Mouse (Mus musculus) MEL (cell line): ENCODE results near the gene Cdkl3. TPM values are rescaled to one million over a fixed set of nuclear protein-coding genes. Genes with fewer than 3 reads are reported as not detected.

Source experiments
- DNase-seq: peaks from one replicate; pipeline ENCODE4 v3.0.0; 2011; ENCODE audit warnings: low read depth, low spot score
- H3K27ac ChIP-seq: 2 replicates; pipeline ENCODE4 v1.5.1; 2012; ENCODE audit warnings: low read depth, mild to moderate bottlenecking, control low read depth, low read length, moderate library complexity; ENCODE audit not compliant: control insufficient read depth
- H3K27me3 ChIP-seq, 2 experiments: fragments of 150-350 bp in 1 of 2; sonication (generic) in 1 of 2; 2 replicates each; pipeline ENCODE4 v1.6.1; 2012; ENCODE audit warnings: low read length in 2 of 2, mild to moderate bottlenecking in 2 of 2, improper control_type of control experiment in 1 of 2, moderate library complexity in 1 of 2; ENCODE audit not compliant: insufficient read depth in 2 of 2, control insufficient read depth in 1 of 2
- H3K36me3 ChIP-seq, 2 experiments: 2 replicates each; pipeline ENCODE4 v1.6.1; 2012 to 2014; ENCODE audit warnings: low read length in 2 of 2, improper control_type of control experiment in 1 of 2, inconsistent platforms in 1 of 2, mild to moderate bottlenecking in 1 of 2; ENCODE audit not compliant: insufficient read depth in 2 of 2, control insufficient read depth in 1 of 2
- H3K4me1 ChIP-seq, 2 experiments: fragments of 150-350 bp in 1 of 2; sonication (generic) in 1 of 2; 2 replicates each; pipeline ENCODE4 v1.6.1; 2012; ENCODE audit warnings: low read length in 2 of 2, improper control_type of control experiment in 1 of 2, mild to moderate bottlenecking in 1 of 2; ENCODE audit not compliant: insufficient read depth in 2 of 2, control insufficient read depth in 1 of 2
- H3K4me3 ChIP-seq, 2 experiments: fragments of 150-350 bp in 1 of 2; sonication (generic) in 1 of 2; 2 replicates each; pipeline ENCODE4 v1.5.1; 2012; ENCODE audit warnings: low read depth in 2 of 2, low read length in 2 of 2, mild to moderate bottlenecking in 2 of 2, moderate library complexity in 2 of 2, control low read depth in 1 of 2, improper control_type of control experiment in 1 of 2; ENCODE audit not compliant: control insufficient read depth in 1 of 2, insufficient read depth in 1 of 2
- H3K79me2 ChIP-seq: 2 replicates; pipeline ENCODE4 v1.6.1; 2012; ENCODE audit warnings: mild to moderate bottlenecking, low read length, moderate library complexity; ENCODE audit not compliant: control insufficient read depth, poor library complexity, insufficient read depth
- H3K9ac ChIP-seq: 2 replicates; pipeline ENCODE4 v1.6.1; 2012; ENCODE audit warnings: low read depth, mild to moderate bottlenecking, control low read depth, low read length, moderate library complexity; ENCODE audit not compliant: control insufficient read depth, poor library complexity, severe bottlenecking
- H3K9me3 ChIP-seq: fragments of 150-350 bp; sonication (generic); replicated peaks from 2 replicates; pipeline ENCODE4 v1.6.1; 2012; ENCODE audit warnings: mild to moderate bottlenecking, low read length, improper control_type of control experiment, moderate library complexity; ENCODE audit not compliant: insufficient read depth
- BHLHE40 ChIP-seq: IDR thresholded peaks from 2 replicates; pipeline ENCODE4 v1.6.1; 2012; ENCODE audit warnings: low read depth, mild to moderate bottlenecking, inconsistent platforms, low read length, improper control_type of control experiment, borderline replicate concordance
- CHD1 ChIP-seq: IDR thresholded peaks from 2 replicates; pipeline ENCODE4 v1.6.1; 2012; ENCODE audit warnings: low read depth, mild to moderate bottlenecking, inconsistent platforms, low read length, improper control_type of control experiment
- CHD2 ChIP-seq: IDR thresholded peaks from 2 replicates; pipeline ENCODE4 v1.6.1; 2011; ENCODE audit warnings: low read length, improper control_type of control experiment
- E2F4 ChIP-seq: IDR thresholded peaks from 2 replicates; pipeline ENCODE4 v1.6.1; 2011; ENCODE audit warnings: low read depth, low read length, improper control_type of control experiment, borderline replicate concordance
- ELF1 ChIP-seq: IDR thresholded peaks from 2 replicates; pipeline ENCODE4 v1.6.1; 2014; ENCODE audit warnings: low read depth, mild to moderate bottlenecking, inconsistent platforms, low read length, improper control_type of control experiment, moderate library complexity
- EP300 ChIP-seq, 2 experiments: IDR thresholded peaks; 2 replicates each; pipeline ENCODE4 v1.6.1; 2011; ENCODE audit warnings: improper control_type of control experiment in 2 of 2, low read length in 2 of 2, low read depth in 1 of 2, mild to moderate bottlenecking in 1 of 2
- ETS1 ChIP-seq: IDR thresholded peaks from 2 replicates; pipeline ENCODE4 v1.6.1; 2012; ENCODE audit warnings: low read depth, mild to moderate bottlenecking, inconsistent platforms, low read length, improper control_type of control experiment, moderate library complexity
- GATA1 ChIP-seq: IDR thresholded peaks from 2 replicates; pipeline ENCODE4 v1.6.1; 2011; ENCODE audit warnings: low read depth, low read length, improper control_type of control experiment
- JUND ChIP-seq: IDR thresholded peaks from 2 replicates; pipeline ENCODE4 v1.6.1; 2011; ENCODE audit warnings: low read depth, mild to moderate bottlenecking, improper control_type of control experiment, low read length
- MAFK ChIP-seq: IDR thresholded peaks from 2 replicates; pipeline ENCODE4 v1.6.1; 2011; ENCODE audit warnings: low read depth, mild to moderate bottlenecking, low read length, improper control_type of control experiment, borderline replicate concordance
- MAX ChIP-seq: IDR thresholded peaks from 2 replicates; pipeline ENCODE4 v1.6.1; 2011; ENCODE audit warnings: low read length, improper control_type of control experiment
- MAZ ChIP-seq: IDR thresholded peaks from 2 replicates; pipeline ENCODE4 v1.6.1; 2012; ENCODE audit warnings: low read depth, mild to moderate bottlenecking, inconsistent platforms, low read length, improper control_type of control experiment
- MEF2A ChIP-seq: IDR thresholded peaks from 2 replicates; pipeline ENCODE4 v1.6.1; 2014; ENCODE audit warnings: low read depth, mild to moderate bottlenecking, inconsistent platforms, low read length, improper control_type of control experiment; ENCODE audit not compliant: poor library complexity, insufficient replicate concordance, severe bottlenecking; ENCODE audit errors: extremely low read depth
- MXI1 ChIP-seq: IDR thresholded peaks from 2 replicates; pipeline ENCODE4 v1.6.1; 2011; ENCODE audit warnings: mild to moderate bottlenecking, low read depth, low read length, improper control_type of control experiment
- MYB ChIP-seq: IDR thresholded peaks from 2 replicates; pipeline ENCODE4 v1.6.1; 2011; ENCODE audit warnings: mild to moderate bottlenecking, low read depth, low read length, improper control_type of control experiment
- MYC ChIP-seq: IDR thresholded peaks from 2 replicates; pipeline ENCODE4 v1.6.1; 2011; ENCODE audit warnings: low read depth, mild to moderate bottlenecking, low read length, improper control_type of control experiment, moderate library complexity
- NRF1 ChIP-seq: IDR thresholded peaks from 2 replicates; pipeline ENCODE4 v1.6.1; 2014; ENCODE audit warnings: low read depth, mild to moderate bottlenecking, inconsistent platforms, low read length, improper control_type of control experiment, moderate library complexity; ENCODE audit not compliant: poor library complexity, insufficient read depth, severe bottlenecking
- POLR2A ChIP-seq, 2 experiments: IDR thresholded peaks; 2 replicates each; pipeline ENCODE4 v1.6.1; 2011 to 2012; ENCODE audit warnings: low read length in 2 of 2, mild to moderate bottlenecking in 2 of 2, control low read depth in 1 of 2, improper control_type of control experiment in 1 of 2, low read depth in 1 of 2, moderate library complexity in 1 of 2; ENCODE audit not compliant: control insufficient read depth in 1 of 2, insufficient read depth in 1 of 2, poor library complexity in 1 of 2
- POLR2AphosphoS2 ChIP-seq: IDR thresholded peaks from 2 replicates; pipeline ENCODE4 v1.6.1; 2011; ENCODE audit warnings: low read length, improper control_type of control experiment
- POLR2AphosphoS5 ChIP-seq: IDR thresholded peaks from 2 replicates; pipeline ENCODE4 v1.6.1; 2012; ENCODE audit warnings: low read depth, borderline replicate concordance, mild to moderate bottlenecking, inconsistent platforms, low read length, moderate library complexity, mixed read lengths
- RCOR1 ChIP-seq: IDR thresholded peaks from 2 replicates; pipeline ENCODE4 v1.6.1; 2012; ENCODE audit warnings: low read depth, mild to moderate bottlenecking, inconsistent platforms, low read length, improper control_type of control experiment
- SIN3A ChIP-seq: IDR thresholded peaks from 2 replicates; pipeline ENCODE4 v1.6.1; 2012; ENCODE audit warnings: low read length, improper control_type of control experiment, inconsistent platforms
- SMC3 ChIP-seq: IDR thresholded peaks from 2 replicates; pipeline ENCODE4 v1.6.1; 2011; ENCODE audit warnings: low read depth, low read length, improper control_type of control experiment
- TBP ChIP-seq: IDR thresholded peaks from 2 replicates; pipeline ENCODE4 v1.8.0; 2011; ENCODE audit warnings: low read depth, low read length, improper control_type of control experiment
- TCF12 ChIP-seq: IDR thresholded peaks from 2 replicates; pipeline ENCODE4 v1.6.1; 2014; ENCODE audit warnings: low read depth, mild to moderate bottlenecking, inconsistent platforms, low read length, improper control_type of control experiment, moderate library complexity
- UBTF ChIP-seq: IDR thresholded peaks from 2 replicates; pipeline ENCODE4 v1.6.1; 2012; ENCODE audit warnings: low read depth, mild to moderate bottlenecking, inconsistent platforms, low read length, improper control_type of control experiment, moderate library complexity, borderline replicate concordance; ENCODE audit not compliant: insufficient read depth
- USF2 ChIP-seq, 2 experiments: IDR thresholded peaks; 2 replicates each; pipeline ENCODE4 v1.6.1; 2011 to 2012; ENCODE audit warnings: improper control_type of control experiment in 2 of 2, low read length in 2 of 2, borderline replicate concordance in 1 of 2, inconsistent platforms in 1 of 2, low read depth in 1 of 2, mild to moderate bottlenecking in 1 of 2; ENCODE audit not compliant: insufficient read depth in 1 of 2
- ZC3H11A ChIP-seq: IDR thresholded peaks from 2 replicates; pipeline ENCODE4 v1.6.1; 2012; ENCODE audit warnings: low read depth, mild to moderate bottlenecking, inconsistent platforms, low read length, improper control_type of control experiment
- ZKSCAN1 ChIP-seq: IDR thresholded peaks from 2 replicates; pipeline ENCODE4 v1.6.1; 2012; ENCODE audit warnings: low read depth, mild to moderate bottlenecking, inconsistent platforms, low read length, improper control_type of control experiment, moderate library complexity
- ZMIZ1 ChIP-seq: IDR thresholded peaks from 2 replicates; pipeline ENCODE4 v1.6.1; 2012; ENCODE audit warnings: low read depth, mild to moderate bottlenecking, inconsistent platforms, low read length, improper control_type of control experiment, moderate library complexity
- polyA plus RNA-seq, 2 experiments: library from polyadenylated mRNA; stranded (reverse) in 1 of 2; unstranded in 1 of 2; fragments of >175 nt in 1 of 2; fragments of >200 nt in 1 of 2; gene quantifications; 2 replicates each; pipeline versions ENCODE4 v1.2.1 to v1.2.4; 2012; ENCODE audit warnings: low replicate concordance in 2 of 2, low read depth in 1 of 2; ENCODE audit not compliant: insufficient read length in 2 of 2, insufficient read depth in 1 of 2, missing spikeins in 1 of 2
- total RNA-seq: library from RNA; depleted of rRNA; stranded (reverse); fragments of 300-350 nt; gene quantifications from 2 replicates; pipeline ENCODE4 v1.2.3, GENCODE M21; 2012

Gene Cdkl3
- total and polyA plus RNA-seq, 3 experiments, result 3.7 to 4.9 TPM; not detected in 1

DNA sequence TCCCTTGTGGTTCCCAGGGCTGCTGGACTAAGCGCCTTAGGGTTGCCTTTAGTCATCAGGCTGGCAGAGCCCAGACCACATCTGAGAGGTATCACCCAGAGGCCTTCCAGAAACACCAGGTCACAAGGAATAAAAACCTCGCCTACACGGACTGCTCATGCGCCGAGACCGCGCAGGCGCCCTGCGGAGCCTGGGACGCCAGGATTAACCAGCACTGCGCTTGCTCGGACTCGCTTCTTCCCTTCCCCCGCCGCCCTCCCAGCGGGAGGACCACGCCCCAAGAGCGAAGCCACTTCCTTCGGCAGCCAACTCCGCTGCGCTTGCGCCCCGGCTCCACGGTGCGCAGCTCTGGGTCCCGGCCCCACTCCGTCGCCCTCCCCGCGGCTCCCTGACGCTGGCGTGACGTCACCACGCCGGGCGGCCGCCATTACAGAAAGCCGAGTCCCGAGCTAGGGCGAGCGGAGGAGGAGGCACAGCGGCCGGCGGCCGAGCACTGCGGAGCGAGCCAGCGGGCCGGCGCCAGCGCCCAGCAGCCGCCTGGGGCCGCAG lies 94.5 kb downstream of the Cdkl3 start, which contains the start of gene Ppp2ca (continued):
- no peak for TF ChIP-seq MYB
- TF ChIP-seq ZKSCAN1, result no peak
- peak; percentile 95 for TF ChIP-seq POLR2AphosphoS2

DNA sequence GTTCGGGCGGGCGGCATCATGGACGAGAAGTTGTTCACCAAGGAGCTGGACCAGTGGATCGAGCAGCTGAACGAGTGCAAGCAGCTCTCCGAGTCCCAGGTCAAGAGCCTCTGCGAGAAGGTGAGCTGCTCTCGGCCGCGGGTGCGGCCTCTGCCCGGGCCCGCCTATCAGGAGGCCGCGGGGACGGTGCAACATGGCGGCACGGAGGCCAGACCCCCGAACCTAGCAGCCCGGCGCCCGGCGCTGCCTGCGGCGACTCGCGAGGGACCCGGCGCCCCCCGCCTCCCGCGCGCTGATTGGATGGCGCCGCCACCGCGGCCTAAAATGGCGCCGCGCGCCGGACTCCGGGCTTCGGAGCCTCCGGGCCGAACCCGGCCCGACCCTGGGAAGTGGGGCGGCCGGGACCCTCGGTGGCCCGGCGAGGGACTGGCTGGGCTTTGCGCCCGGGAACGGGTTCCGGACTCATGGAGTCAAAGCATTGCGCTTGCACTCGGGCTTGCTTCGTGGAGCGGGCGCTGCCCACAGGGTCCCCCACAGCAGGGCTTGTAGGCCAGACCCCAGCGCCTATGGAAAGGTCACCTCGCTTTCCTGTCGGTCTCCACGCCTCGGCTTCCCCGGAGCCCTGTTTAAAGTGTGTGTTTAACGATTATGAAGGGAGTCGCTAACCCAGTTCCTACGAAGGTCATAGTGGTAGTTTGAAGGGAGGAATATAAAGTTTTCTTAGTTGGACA lies 95.2 kb downstream of the Cdkl3 start:
- peak overlapping the region; percentile 93 for H3K27ac ChIP-seq
- H3K9ac ChIP-seq, result peak overlapping the region; percentile 94

GRCm38 (mm10) chr11:52099771-52100219 lies 95.8 kb downstream of the Cdkl3 start:
- Histone ChIP-seq H3K27me3 (no peaks in the 10 kb centered on the region), H3K36me3 (peaks cover 14 to 60% of the 10 kb centered on the region in 2 experiments), H3K4me1 (peaks cover 29 to 40% of the 10 kb centered on the region in 2 experiments), H3K79me2 (peaks cover 65% of the 10 kb centered on the region), H3K9me3 (no peaks in the 10 kb centered on the region), H3K4me3 (peak overlapping the region; percentile 94 to 97), H3K9ac (peak overlapping the region; percentile 94), H3K27ac (peak overlapping the region; percentile 93)
- DNase-seq, result peak; percentile 89
- TF ChIP-seq SIN3A (peak; percentile 68; the same call in 1 of the 2 replicates), TBP (no peak), NRF1 (no peak), MAX (peak; percentile 36; the same call in 1 of the 2 replicates), POLR2AphosphoS2 (no peak), BHLHE40 (0 out of 2 replicates have a peak, but pooled peaks have one; percentile 19), RCOR1 (peak; percentile 91), TCF12 (no peak), ZC3H11A (no peak), ETS1 (peak; percentile 69), SMC3 (no peak), GATA1 (peak; percentile 76), MEF2A (no peak), EP300 (IDR thresholded peaks at IDR 0.05; ENCODE audit: low read depth in 1 of 2, low read length in 2 of 2) (peak; percentile 52 to 76), MYC (peak; percentile 52; the same call in 1 of the 2 replicates)

More for the DNA sequence above, 95.2 kb downstream of the Cdkl3 start:
- Histone ChIP-seq H3K27me3 (no peaks in the 10 kb centered on the region), H3K36me3 (peaks cover 14 to 55% of the 10 kb centered on the region in 2 experiments), H3K79me2 (peaks cover 59% of the 10 kb centered on the region), H3K9me3 (no peaks in the 10 kb centered on the region), H3K4me1 (peaks cover 29 to 38% of the 10 kb centered on the region in 2 experiments), H3K4me3 (peak overlapping the region; percentile 94 to 97)
- DNase-seq, result peak; percentile 75
- no peak for TF ChIP-seq E2F4
- TF ChIP-seq USF2 (IDR thresholded peaks at IDR 0.05; ENCODE audit: borderline replicate concordance in 1 of 2, insufficient read depth in 1 of 2, low read depth in 1 of 2, low read length in 2 of 2), result no peak
- no peak; the same call in 1 of the 2 replicates for TF ChIP-seq MXI1
- TF ChIP-seq RCOR1, result no peak
- no peak for TF ChIP-seq TCF12
- TF ChIP-seq MYC, result no peak
- no peak for TF ChIP-seq MYB
- TF ChIP-seq MEF2A, result no peak
- no peak for TF ChIP-seq ZC3H11A
- 0 out of 2 replicates have a peak, but pooled peaks have one; percentile 18 for TF ChIP-seq ZMIZ1
- no peak for TF ChIP-seq ETS1
- TF ChIP-seq CHD1, result no peak; the same call in 1 of the 2 replicates
- no peak for TF ChIP-seq MAFK
- TF ChIP-seq UBTF, result 0 out of 2 replicates have a peak, but pooled peaks have one; percentile 72
- no peak for TF ChIP-seq CHD2
- TF ChIP-seq MAZ, result no peak; the same call in 1 of the 2 replicates
- TF ChIP-seq POLR2AphosphoS5, result no peak
- no peak for TF ChIP-seq EP300 (IDR thresholded peaks at IDR 0.05; ENCODE audit: low read depth in 1 of 2, low read length in 2 of 2)
- TF ChIP-seq POLR2AphosphoS2, result no peak; the same call in none of the 2 replicates
- no peak for TF ChIP-seq POLR2A (IDR thresholded peaks at IDR 0.05; ENCODE audit: control insufficient read depth in 1 of 2, insufficient read depth in 1 of 2, low read depth in 1 of 2, low read length in 2 of 2, poor library complexity in 1 of 2)
- TF ChIP-seq MAX, result no peak
- TF ChIP-seq NRF1, result no peak
- TF ChIP-seq ELF1, result no peak
- peak; percentile 0; the same call in 1 of the 2 replicates for TF ChIP-seq SIN3A
- TF ChIP-seq JUND, result no peak
